Mouse (Mus musculus) lung, embryonic 14.5 days (tissue): ENCODE data around the gene Plk3. TPM values are rescaled to one million over a fixed set of nuclear protein-coding genes. Genes with fewer than 3 reads are reported as not detected.

Experiments used
- ATAC-seq: fragments of 200-750 bp; cut with Nextera tagmentation; 2 replicates; pipeline ENCODE4 v1.8.0; 2017; ENCODE audit warnings: mild to moderate bottlenecking, moderate TSS enrichment, moderate library complexity; ENCODE audit not compliant: insufficient read depth
- DNase-seq: peaks from one replicate; pipeline ENCODE4 v3.0.0-alpha.2; 2015
- H3K27ac ChIP-seq: fragments of 300-500 bp; sonication (generic); 2 replicates; pipeline ENCODE4 v1.5.1; 2014; ENCODE audit warnings: low read depth, mild to moderate bottlenecking, moderate library complexity
- H3K27me3 ChIP-seq: fragments of 300-500 bp; sonication (generic); 2 replicates; pipeline ENCODE4 v1.6.1; 2014; ENCODE audit warnings: low read length, control low read depth; ENCODE audit not compliant: insufficient read depth
- H3K36me3 ChIP-seq: fragments of 300-500 bp; sonication (generic); 2 replicates; pipeline ENCODE4 v1.6.1; 2014; ENCODE audit warnings: control low read depth; ENCODE audit not compliant: insufficient read depth
- H3K4me1 ChIP-seq: fragments of 300-500 bp; sonication (generic); 2 replicates; pipeline ENCODE4 v1.6.1; 2014; ENCODE audit warnings: antibody characterized with exemption, control low read depth; ENCODE audit not compliant: insufficient read depth
- H3K4me2 ChIP-seq: fragments of 300-500 bp; sonication (generic); 2 replicates; pipeline ENCODE4 v1.6.1; 2014; ENCODE audit warnings: mild to moderate bottlenecking
- H3K4me3 ChIP-seq: fragments of 300-500 bp; sonication (generic); 2 replicates; pipeline ENCODE4 v1.5.1; 2014; ENCODE audit warnings: low read depth, low read length
- H3K9ac ChIP-seq: fragments of 300-500 bp; sonication (generic); 2 replicates; pipeline ENCODE4 v1.6.1; 2014
- H3K9me3 ChIP-seq: fragments of 300-500 bp; sonication (generic); 2 replicates; pipeline ENCODE4 v1.6.1; 2016; ENCODE audit warnings: low read depth, low read length, control low read depth
- CTCF ChIP-seq: IDR thresholded peaks from 2 replicates; pipeline ENCODE4 v1.5.1; 2016; ENCODE audit warnings: antibody characterized with exemption, low read depth
- WGBS: fragments of 180-500 bp; shearing (Covaris S2); extraction: QIAGEN DNeasy Blood & Tissue Kit; methylation state at CpG from one replicate; pipeline ENCODE4 v1.1.7; 2014; 5-methylcytosine and 5-hydroxymethylcytosine counted together
- polyA plus RNA-seq: library from polyadenylated mRNA; unstranded; fragments of >200 nt; fragmentation: Nextera tagmentation; extraction: Ambion mirVana; gene quantifications from 2 replicates; pipeline ENCODE4 v1.2.1, GENCODE M21; 2014

Gene Plk3
- polyA plus RNA-seq, 1 experiment from 2014 or later: 5.1 TPM

DNA sequence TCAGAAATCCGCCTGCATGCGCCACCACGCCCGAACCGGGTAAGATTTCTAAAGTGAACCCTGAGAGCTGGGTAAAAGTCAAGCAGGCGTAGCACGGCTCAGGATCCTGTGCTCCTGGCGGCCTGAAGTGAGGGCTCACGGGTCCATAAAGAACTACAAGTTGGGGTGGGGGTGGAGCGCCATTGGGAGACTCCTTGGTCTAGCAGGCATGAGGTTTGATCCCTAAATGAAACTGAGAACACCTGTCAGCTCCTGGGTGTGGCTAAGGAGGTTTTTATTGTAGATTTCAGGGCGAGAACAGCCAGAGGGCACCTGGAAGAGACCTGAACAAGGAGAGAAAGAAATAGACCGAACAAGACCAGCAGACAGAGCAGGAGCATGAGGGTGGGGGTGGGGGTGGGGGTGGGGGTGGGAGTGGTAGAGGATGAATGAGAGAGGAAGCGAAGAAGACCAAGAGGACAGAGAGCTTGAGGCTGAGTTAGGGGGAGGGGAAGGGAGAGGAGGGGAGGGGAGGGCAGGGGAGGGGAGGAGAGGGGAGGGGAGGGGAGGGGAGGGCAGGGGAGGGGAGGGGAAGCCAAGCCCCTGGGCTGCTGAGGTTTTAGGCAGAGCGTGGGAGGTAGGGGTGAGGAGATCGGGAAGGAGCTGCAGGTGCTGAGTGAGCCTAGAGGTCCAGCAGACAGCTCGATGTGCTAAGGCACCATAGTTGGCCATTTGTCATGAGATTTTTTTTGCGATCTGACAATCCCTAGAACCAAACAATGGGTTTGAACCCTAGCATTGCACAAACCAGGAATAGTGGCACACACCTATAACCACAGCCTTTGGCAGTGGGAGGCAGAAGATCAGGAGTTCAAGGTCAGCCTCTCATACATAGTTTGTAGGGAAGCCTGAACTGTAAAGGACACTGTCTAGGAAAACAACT lies 4.8 kb upstream of the Plk3 start:
- H3K9ac ChIP-seq: no peak overlapping the region
- 0 out of 2 replicates have a peak, but pooled peaks cover 3% of the 10 kb centered on the region for H3K4me1 ChIP-seq
- WGBS: 60% methylated on average over 17 of the region's 17 CpGs
- H3K4me2 ChIP-seq: no peak overlapping the region
- no peak overlapping the region for H3K4me3 ChIP-seq
- no peaks in the 10 kb centered on the region for H3K36me3 ChIP-seq
- H3K27ac ChIP-seq: no peak overlapping the region
- no peak for DNase-seq
- no peak for ATAC-seq
- no peaks in the 10 kb centered on the region for H3K27me3 ChIP-seq
- no peak for TF ChIP-seq CTCF
- H3K9me3 ChIP-seq: no peaks in the 10 kb centered on the region

DNA sequence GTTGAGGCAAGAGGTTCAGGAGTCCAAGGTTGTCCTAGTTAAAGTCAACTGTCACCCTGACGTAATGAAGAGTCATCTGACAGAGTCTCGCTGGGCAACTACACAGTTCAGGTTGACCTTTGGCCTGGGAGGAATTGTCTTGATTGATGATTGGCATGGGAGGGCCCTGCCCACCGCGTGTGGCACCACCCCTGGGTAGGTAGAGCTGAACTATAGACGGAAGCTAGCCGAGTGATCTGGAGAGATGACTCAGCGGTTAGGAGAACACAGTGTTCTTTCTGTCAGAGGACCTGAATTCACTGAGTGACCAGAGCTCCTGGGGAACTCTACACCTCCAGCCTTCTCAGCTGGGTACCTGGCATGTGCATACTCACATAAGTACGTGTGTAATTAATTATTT lies 2.3 kb upstream of the Plk3 start:
- 19% methylated on average over 8 of the region's 8 CpGs for WGBS
- peaks cover 18% of the 10 kb centered on the region for H3K27me3 ChIP-seq
- DNase-seq (no peak), ATAC-seq (no peak)
- H3K9me3 ChIP-seq: no peaks in the 10 kb centered on the region
- no peak overlapping the region for H3K9ac ChIP-seq
- H3K4me3 ChIP-seq: no peak overlapping the region
- H3K36me3 ChIP-seq: 0 out of 2 replicates have a peak, but pooled peaks cover 4% of the 10 kb centered on the region
- H3K4me1 ChIP-seq: peaks cover 14% of the 10 kb centered on the region; the same call in 1 of the 2 replicates
- H3K4me2 ChIP-seq: no peak overlapping the region
- no peak overlapping the region for H3K27ac ChIP-seq
- no peak for TF ChIP-seq CTCF

DNA sequence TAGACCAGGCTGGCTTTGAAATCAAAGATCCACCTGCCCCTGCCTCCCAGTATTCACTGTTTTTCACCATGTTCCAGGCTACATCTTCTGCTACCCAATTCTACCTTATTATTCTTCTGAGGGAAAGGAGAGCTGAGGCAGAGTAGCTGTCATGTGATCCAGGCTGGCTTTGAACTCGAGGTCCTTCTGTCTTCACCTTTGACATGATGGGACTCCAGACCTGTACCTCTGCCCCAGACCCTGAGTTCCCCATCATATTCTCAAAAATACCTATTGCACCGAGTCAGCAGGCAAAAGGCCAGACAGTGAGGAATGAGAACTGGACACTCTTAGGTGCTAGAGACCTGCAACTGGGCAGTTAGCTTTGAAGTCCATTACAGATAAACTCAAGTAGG lies 835 bp upstream of the Plk3 start:
- H3K9ac ChIP-seq: no peak overlapping the region
- TF ChIP-seq CTCF: no peak
- peaks cover 14% of the 10 kb centered on the region; the same call in 1 of the 2 replicates for H3K4me1 ChIP-seq
- DNase-seq (no peak), ATAC-seq (no peak)
- H3K4me2 ChIP-seq: peak overlapping the region; percentile 100
- WGBS: 21% methylated on average over 2 of the region's 2 CpGs
- no peaks in the 10 kb centered on the region for H3K9me3 ChIP-seq
- peaks cover 4% of the 10 kb centered on the region; the same call in 1 of the 2 replicates for H3K36me3 ChIP-seq
- peaks cover 18% of the 10 kb centered on the region for H3K27me3 ChIP-seq
- 0 out of 2 replicates have a peak overlapping the region, but pooled peaks have one; percentile 85 for H3K4me3 ChIP-seq
- H3K27ac ChIP-seq: no peak overlapping the region

DNA sequence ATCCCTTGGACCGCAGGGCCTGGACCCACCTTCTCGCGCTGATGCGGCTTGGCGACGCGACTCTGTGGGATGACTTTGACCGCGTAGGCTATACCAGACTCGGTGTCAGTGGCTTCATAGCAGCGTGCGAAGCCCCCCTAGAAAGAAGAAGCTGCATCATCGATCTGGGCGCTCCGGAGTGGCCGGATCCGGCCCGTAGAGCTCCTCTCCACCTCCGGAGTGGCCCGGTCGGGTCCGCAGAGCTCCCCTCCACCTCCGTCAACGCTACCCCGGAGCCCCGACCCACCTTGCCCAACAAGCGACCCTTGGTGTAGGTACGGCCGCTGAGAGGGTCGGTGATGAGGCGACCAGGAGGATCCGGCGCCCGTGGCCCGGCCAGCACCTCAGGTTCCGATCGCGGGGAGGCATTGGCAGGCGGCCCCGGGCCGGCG lies 382 bp downstream of the Plk3 start:
- Histone ChIP-seq H3K4me1 (peaks cover 14% of the 10 kb centered on the region; the same call in 1 of the 2 replicates), H3K27me3 (peaks cover 18% of the 10 kb centered on the region), H3K9me3 (no peaks in the 10 kb centered on the region), H3K4me3 (peak overlapping the region; percentile 85), H3K4me2 (peak overlapping the region; percentile 100), H3K27ac (no peak overlapping the region), H3K9ac (peak overlapping the region; percentile 73), H3K36me3 (peaks cover 9% of the 10 kb centered on the region; the same call in 1 of the 2 replicates)
- ATAC-seq (peak; percentile 51), DNase-seq (peak; percentile 42)
- under 1% methylated on average over 42 of the region's 42 CpGs for WGBS
- TF ChIP-seq CTCF: no peak

DNA sequence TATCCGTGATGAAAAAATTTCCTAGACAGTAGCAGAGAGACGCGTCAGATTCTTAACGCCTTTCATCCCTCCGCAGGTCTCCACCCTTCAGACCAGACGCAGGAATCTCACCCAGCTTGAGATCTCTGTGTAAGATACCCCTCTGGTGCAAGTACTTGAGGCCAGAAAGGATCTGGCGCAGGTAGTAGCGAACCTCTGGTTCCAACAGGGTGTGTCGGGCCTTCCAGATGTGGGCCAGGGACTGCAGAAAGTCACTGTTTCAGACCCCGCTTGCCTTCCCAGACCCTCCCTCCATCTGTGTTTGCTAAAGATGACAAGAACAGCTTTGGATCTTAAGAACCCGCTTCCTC lies 994 bp downstream of the Plk3 start:
- ATAC-seq: no peak
- TF ChIP-seq CTCF: no peak
- WGBS: 19% methylated on average over 11 of the region's 11 CpGs
- peaks cover 14% of the 10 kb centered on the region; the same call in 1 of the 2 replicates for H3K36me3 ChIP-seq
- peak overlapping the region; percentile 85 for H3K4me3 ChIP-seq
- H3K4me1 ChIP-seq: peaks cover 14% of the 10 kb centered on the region; the same call in 1 of the 2 replicates
- peaks cover 18% of the 10 kb centered on the region for H3K27me3 ChIP-seq
- H3K9ac ChIP-seq: peak overlapping the region; percentile 73; the same call in 1 of the 2 replicates
- no peak overlapping the region for H3K27ac ChIP-seq
- DNase-seq: no peak
- H3K4me2 ChIP-seq: peak overlapping the region; percentile 100
- no peaks in the 10 kb centered on the region for H3K9me3 ChIP-seq

DNA sequence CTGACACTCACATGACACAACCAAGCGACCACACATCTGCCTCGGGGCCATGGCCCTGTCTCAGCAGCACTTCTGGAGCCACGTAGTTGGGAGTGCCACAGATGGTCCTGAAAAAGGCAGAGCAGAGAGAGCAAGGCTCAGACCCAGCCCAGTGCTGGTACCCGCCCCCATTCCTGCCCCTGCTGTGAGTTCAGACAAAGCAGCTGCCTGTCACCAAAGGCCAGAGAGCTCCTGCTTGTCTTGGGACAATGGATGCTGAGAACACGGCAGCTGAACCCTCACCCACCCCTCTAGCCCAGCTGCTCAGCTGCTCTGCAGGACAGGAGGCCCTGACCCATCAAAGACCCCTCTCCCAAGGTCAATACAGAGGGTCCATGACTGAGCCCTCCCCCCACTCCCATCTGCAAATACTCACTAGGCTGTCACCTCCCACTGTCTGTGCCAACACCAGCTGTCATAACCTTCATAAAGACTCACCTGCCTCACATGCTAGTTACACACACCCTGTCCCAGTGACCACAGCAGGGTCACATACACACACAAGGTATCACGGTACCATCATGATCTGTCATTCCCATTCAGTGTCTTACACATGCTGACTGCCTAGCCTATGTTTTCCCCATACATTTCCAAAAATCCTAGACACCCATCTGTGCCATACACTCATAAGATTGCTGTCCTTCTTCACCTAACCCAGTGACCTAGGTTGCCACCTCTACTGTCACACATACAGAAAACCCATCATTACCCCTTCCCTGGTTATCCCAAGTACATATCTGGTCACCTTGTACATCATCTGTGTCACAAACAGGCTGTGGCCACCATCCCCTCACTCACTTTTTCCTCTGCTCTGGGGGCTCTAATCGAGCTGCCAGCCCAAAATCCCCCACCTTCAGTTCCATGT lies 1.6 kb downstream of the Plk3 start:
- no peak for TF ChIP-seq CTCF
- Histone ChIP-seq H3K27me3 (peaks cover 18% of the 10 kb centered on the region), H3K4me3 (peak overlapping the region; percentile 85), H3K27ac (no peak overlapping the region), H3K36me3 (peaks cover 16% of the 10 kb centered on the region; the same call in 1 of the 2 replicates), H3K9ac (no peak overlapping the region), H3K4me1 (peaks cover 14% of the 10 kb centered on the region; the same call in 1 of the 2 replicates), H3K4me2 (peak overlapping the region; percentile 100), H3K9me3 (no peaks in the 10 kb centered on the region)
- WGBS: 31% methylated on average over 7 of the region's 7 CpGs
- 0 out of 2 replicates have a peak, but pooled peaks have one; percentile 8 for ATAC-seq
- peak; percentile 27 for DNase-seq
